Mouse (Mus musculus) layer of hippocampus, adult 2 months (tissue): Measurements from ENCODE around the gene Ccdc34. TPM values are rescaled to one million over a fixed set of nuclear protein-coding genes. Genes with fewer than 3 reads are reported as not detected.

Experiments
- DNase-seq, 2 experiments: peaks; one replicate each; pipeline ENCODE4 v3.0.0; 2022; ENCODE audit warnings: low spot score in 2 of 2
- H3K27ac ChIP-seq: fragments of 200-600 bp; 2 replicates; pipeline ENCODE4 v1.8.1; 2022
- H3K4me3 ChIP-seq: fragments of 200-600 bp; 2 replicates; pipeline ENCODE4 v1.8.1; 2022; ENCODE audit warnings: mild to moderate bottlenecking
- CTCF ChIP-seq: fragments of 200-600 bp; conservative IDR thresholded peaks from 2 replicates; pipeline ENCODE4 v1.8.1; 2022; ENCODE audit warnings: antibody characterized with exemption, mild to moderate bottlenecking, moderate library complexity
- long read RNA-seq, 2 experiments: library from polyadenylated mRNA; stranded (forward); transcript quantifications; one replicate each; pipeline ENCODE4 v2.0.0; 2021; ENCODE audit warnings: borderline mapping rate in 2 of 2
- total RNA-seq, 2 experiments: library from RNA; stranded (reverse); gene quantifications; 2 replicates each; pipeline ENCODE4 v1.2.3; 2021

The Ccdc34 gene
- 10 to 100 TPM; 16.3 to 20.1 TPM for total RNA-seq
- long read RNA-seq, experiment 1, transcript Ccdc34-201 (6 exons, 2,070 nt): major isoform, 13 of 21 reads
- long read RNA-seq, experiment 1, partial matches to known transcripts: 1 of 21 reads
- long read RNA-seq, experiment 1, other reads (novel, unspliced or antisense): 7 of 21 reads
- long read RNA-seq, experiment 2, transcript Ccdc34-201 (6 exons, 2,070 nt): major isoform, 21 of 27 reads
- long read RNA-seq, experiment 2, partial matches to known transcripts: 1 of 27 reads
- long read RNA-seq, experiment 2, other reads (novel, unspliced or antisense): 4 of 27 reads

DNA sequence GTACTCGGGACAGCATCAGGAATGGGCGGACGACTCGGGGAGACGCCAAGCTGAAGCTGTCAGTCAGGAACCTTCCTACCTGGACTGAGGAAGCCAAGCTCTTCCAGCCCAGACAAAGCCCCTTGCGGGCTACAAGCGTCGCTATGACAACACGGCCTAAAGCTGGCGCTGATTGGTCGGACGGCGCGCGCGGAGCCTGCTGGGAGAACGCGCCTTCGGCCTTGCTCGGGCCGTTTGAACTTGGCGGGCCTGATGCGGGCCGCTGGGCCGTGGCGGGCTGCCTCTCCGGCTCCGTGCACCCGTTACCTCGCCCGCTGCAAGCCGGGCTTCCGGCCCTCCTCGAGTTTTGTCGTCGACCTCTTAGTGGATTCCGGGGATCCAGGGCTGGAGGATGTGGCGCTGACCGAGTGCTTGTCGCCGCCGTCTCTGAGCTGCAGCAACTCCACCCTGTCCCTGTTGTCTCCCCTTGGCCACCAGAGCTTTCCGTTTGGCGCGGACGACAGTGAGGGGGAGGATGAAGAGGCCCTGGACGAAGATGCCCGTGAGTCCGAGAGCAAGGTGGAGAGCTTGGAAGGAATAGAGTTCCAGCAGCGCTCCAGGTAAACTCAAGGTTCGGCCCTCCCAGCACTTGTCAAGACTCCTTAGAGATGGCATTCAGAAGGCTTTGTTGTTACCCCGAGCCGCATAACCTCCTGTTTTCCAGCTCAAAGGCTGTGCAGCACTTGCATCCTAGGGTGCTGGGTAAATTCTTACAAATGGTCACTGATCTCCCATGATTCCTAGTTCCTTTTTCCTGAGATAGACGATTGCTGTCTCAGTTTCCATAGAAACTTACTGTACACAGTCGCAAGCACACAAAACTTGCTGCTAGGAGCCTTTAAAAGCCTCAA, at the start of gene Ccdc34:
Gene Ccdc34, plus strand, starts transcription at position 202 of the 890 bp plus-strand sequence.
- DNase-seq: peak; percentile 87 to 90
- Histone ChIP-seq H3K27ac (peak within 1 kb of the TSS; percentile 89), H3K4me3 (peak within 1 kb of the TSS; percentile 87)
- no peak; the same call in 1 of the 2 replicates for TF ChIP-seq CTCF

- no peak for DNase-seq
- Histone ChIP-seq H3K27ac (no peak overlapping the region), H3K4me3 (no peak overlapping the region)
- TF ChIP-seq CTCF: no peak
Measured at GRCm38 (mm10) chr2:109969381-109969780, 48.2 kb upstream of the Ccdc34 start.

- no peak overlapping the region for H3K27ac ChIP-seq
- TF ChIP-seq CTCF: no peak
Measured at GRCm38 (mm10) chr2:109969926-109970532, 47.6 kb upstream of the Ccdc34 start.

DNA sequence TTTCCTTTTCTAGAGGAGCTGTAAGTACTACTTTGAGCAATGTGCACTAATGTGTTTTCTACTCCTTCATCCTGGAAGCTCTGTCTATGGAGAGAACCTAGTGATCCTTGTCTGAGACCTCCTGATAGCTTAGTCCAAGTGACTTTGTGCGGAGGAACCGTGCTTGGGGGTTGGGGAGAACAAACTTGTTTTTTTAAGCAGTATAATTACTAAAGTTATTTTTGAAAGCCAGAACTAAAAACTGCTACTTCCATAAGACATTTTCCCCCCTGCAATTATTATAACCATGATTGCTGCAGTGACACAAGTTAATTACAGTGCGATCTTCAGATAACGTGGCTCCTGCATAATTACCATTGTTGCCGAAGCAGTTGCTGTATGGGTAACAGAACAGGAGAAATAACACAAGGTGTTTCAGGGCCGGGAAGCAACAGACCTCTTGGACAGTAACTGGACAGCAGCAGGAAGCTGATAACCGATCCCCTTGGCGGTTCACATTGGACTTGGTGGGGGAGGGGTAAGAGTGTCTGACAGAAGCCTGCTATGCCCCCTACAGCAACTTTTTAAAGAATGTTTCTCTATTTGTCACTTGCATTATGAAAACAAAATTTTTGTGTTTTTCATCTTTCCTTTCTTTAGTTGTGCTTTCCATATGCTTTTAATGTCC, 46.7 kb upstream of the Ccdc34 start:
- Histone ChIP-seq H3K27ac (no peak overlapping the region), H3K4me3 (no peak overlapping the region)
- no peak for DNase-seq
- no peak for TF ChIP-seq CTCF

More at GRCm38 (mm10) chr2:109969926-109970532, 47.6 kb upstream of the Ccdc34 start:
- no peak for DNase-seq
- no peak overlapping the region for H3K4me3 ChIP-seq

- no peak for DNase-seq
Measured at GRCm38 (mm10) chr2:109972310-109972709, 45.3 kb upstream of the Ccdc34 start.

DNA sequence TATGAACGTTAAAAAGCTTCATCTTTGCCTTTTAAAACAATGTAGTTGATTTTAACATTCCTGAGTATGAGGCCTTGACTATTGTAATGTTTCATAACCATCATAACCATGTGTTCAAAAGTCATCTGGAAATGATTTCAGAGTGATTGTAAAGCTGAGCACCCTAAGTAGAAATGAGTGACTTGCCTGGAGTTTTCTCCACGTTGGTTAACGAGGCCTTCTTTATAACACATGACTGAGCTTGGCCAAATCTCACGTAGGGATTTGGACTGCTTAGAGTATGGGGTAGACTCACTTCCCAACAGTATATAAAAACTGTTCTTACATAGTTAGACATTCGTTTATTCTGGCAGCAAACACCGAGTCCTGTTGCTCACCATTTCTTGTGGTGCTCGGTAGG, 44.7 kb upstream of the Ccdc34 start:
- Histone ChIP-seq H3K4me3 (no peak overlapping the region), H3K27ac (no peak overlapping the region)
- no peak for DNase-seq
- no peak for TF ChIP-seq CTCF

More at GRCm38 (mm10) chr2:109972310-109972709, 45.3 kb upstream of the Ccdc34 start:
- H3K27ac ChIP-seq: no peak overlapping the region
- TF ChIP-seq CTCF: no peak
- no peak overlapping the region for H3K4me3 ChIP-seq

DNA sequence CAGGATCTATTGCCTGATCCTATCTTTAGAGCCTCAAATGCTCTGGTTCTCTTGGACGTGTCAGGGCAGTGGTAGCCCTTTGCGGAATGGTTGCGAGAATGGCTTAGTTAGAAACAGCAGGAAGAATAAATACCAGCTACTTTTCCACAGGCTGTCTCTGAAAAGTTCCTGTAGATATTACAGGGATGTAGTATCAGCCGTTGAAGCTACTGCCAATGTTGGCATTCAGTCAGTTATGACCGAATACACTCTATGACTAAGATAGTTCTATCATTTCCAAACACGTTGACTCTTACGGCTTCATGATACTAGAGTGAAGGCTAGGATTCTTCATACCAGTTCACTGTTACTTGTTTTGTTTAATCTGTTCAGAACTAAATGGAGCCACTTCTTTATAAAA, 42.8 kb upstream of the Ccdc34 start:
- no peak for TF ChIP-seq CTCF
- H3K27ac ChIP-seq: no peak overlapping the region

GRCm38 (mm10) chr2:109976181-109976580, 41.4 kb upstream of the Ccdc34 start:
- H3K4me3 ChIP-seq: no peak overlapping the region
- H3K27ac ChIP-seq: no peak overlapping the region
- DNase-seq: no peak
- TF ChIP-seq CTCF: no peak

More for the DNA sequence above, 42.8 kb upstream of the Ccdc34 start:
- no peak for DNase-seq
- H3K4me3 ChIP-seq: no peak overlapping the region

- no peak for DNase-seq
- H3K4me3 ChIP-seq: no peak overlapping the region
- H3K27ac ChIP-seq: no peak overlapping the region
- no peak for TF ChIP-seq CTCF
Measured at GRCm38 (mm10) chr2:109977322-109977721, 40.3 kb upstream of the Ccdc34 start.

DNA sequence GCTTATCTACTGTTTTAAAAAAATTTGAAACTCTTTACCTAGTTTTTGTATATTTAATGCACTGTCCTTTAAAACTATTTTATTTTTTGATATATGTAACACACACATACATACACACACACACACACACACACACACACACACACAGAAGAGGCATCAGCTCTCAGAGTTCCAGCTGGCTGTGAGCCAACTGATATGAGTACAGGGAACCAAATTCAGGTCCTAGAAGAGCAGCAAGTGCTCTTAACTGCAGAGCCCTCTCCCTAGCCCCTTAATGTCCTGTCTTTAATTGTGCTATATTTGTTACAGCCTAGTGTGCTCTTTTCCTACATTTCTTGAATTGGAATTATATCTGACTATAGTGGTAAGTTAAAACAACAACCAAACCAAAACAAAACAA, 38.4 kb upstream of the Ccdc34 start:
- TF ChIP-seq CTCF: no peak
- H3K27ac ChIP-seq: no peak overlapping the region
- no peak for DNase-seq
- no peak overlapping the region for H3K4me3 ChIP-seq

DNA sequence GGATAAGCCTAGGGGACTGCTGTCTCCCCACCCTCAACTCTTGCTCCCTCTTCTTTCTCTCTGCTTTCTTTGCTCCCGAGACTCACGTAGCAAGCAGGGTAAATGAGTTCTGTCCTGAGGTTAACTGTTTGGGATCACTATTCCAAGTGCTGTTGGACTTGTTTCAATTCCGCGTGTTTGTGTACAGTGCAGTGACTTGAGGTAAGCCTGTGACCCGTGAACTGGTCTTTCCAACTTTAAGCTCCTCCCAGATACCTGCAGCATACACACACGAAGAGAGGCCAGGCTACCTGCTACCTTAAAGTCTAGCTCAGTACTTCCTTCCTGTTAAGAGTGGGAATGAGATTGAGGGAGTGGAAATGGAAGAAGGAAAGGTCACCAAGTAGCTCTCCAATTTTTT, 34.2 kb upstream of the Ccdc34 start:
- Histone ChIP-seq H3K27ac (no peak overlapping the region), H3K4me3 (no peak overlapping the region)
- no peak for TF ChIP-seq CTCF
- DNase-seq: no peak

- H3K27ac ChIP-seq: no peak overlapping the region
- no peak overlapping the region for H3K4me3 ChIP-seq
- no peak for TF ChIP-seq CTCF
- DNase-seq: no peak
Measured at GRCm38 (mm10) chr2:109984930-109985329, 32.7 kb upstream of the Ccdc34 start.
